Mouse (Mus musculus): ENCODE data around the gene Pprc1. TPM values are rescaled to one million over a fixed set of nuclear protein-coding genes. Genes with fewer than 3 reads are reported as not detected.

Pprc1 gene
- polyA plus RNA-seq, 1 experiment from 2014 or later = 16.1 TPM

- H3K27me3 ChIP-seq (replicated peaks) = no peaks in the 10 kb centered on the region
- H3K27ac ChIP-seq (replicated peaks) = peak overlapping the region; percentile 99
- peak overlapping the region; percentile 92 for H3K4me2 ChIP-seq
- no peaks in the 10 kb centered on the region for H3K9me3 ChIP-seq (replicated peaks)
- ATAC-seq (ENCODE audit: low FRiP score) = peak; percentile 67
- peak overlapping the region; percentile 97 for H3K4me3 ChIP-seq (replicated peaks)
- WGBS = 3% methylated on average over 7 of the region's 7 CpGs
- H3K4me1 ChIP-seq = peaks cover 52% of the 10 kb centered on the region
- peak overlapping the region; percentile 96 for H3K9ac ChIP-seq (replicated peaks)
- no peaks in the 10 kb centered on the region for H3K36me3 ChIP-seq
Measured at GRCm38 (mm10) chr19:46045696-46046311, 1.1 kb downstream of the Pprc1 start.

DNA sequence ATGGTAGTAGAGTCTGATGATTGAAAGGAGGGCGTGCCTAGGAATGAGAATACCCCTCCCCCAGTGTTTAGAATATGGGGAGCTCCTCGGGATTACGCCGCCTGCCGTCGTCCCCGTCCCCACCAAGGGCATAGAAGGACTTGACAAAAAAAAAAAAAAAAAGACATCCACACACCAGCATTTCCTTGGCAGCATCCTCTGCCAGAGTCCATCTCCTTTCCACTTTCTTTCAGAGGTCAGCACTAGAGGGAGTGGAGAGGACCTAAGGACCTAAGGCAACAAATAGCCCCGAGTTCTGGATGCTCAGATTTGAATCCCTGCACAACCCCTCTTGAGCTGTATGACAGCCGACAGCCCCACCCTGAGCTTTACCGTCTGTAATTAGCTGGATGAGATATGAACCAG lies 1.9 kb downstream of the Pprc1 start:
- H3K27ac ChIP-seq (replicated peaks) = peak overlapping the region; percentile 99
- H3K27me3 ChIP-seq (replicated peaks) = no peaks in the 10 kb centered on the region
- WGBS = 7% methylated on average over 10 of the region's 10 CpGs
- H3K9me3 ChIP-seq (replicated peaks) = no peaks in the 10 kb centered on the region
- no peaks in the 10 kb centered on the region for H3K36me3 ChIP-seq
- peak overlapping the region; percentile 97 for H3K4me3 ChIP-seq (replicated peaks)
- H3K9ac ChIP-seq (replicated peaks) = 0 out of 2 replicates have a peak overlapping the region, but pooled peaks have one; percentile 96
- peaks cover 44% of the 10 kb centered on the region for H3K4me1 ChIP-seq
- ATAC-seq (ENCODE audit: low FRiP score) = no peak
- peak overlapping the region; percentile 92 for H3K4me2 ChIP-seq

GRCm38 (mm10) chr19:46047426-46047825 lies 2.7 kb downstream of the Pprc1 start:
- no peak for ATAC-seq (ENCODE audit: low FRiP score)
- H3K27ac ChIP-seq (replicated peaks) = no peak overlapping the region
- 86% methylated on average over 2 of the region's 2 CpGs for WGBS

DNA sequence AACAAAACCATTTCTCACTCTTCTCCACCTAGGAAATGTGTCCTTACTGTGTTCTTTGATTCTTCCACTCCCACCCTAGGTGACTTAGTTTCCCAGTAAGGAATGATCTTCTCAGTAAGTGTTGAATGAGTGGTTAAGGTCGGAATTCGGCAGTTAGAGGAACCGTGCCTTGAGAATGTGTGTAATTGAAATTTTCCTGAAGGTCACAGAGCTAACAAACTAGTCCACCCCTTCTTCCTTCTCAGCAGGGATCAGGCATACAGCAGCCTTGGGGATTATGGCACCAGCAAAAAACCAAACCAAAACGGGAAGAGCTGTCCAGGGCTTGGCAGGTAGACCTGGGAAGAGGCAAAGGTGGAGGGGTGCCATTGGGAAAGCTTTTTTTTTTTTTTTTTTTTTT lies 4.4 kb downstream of the Pprc1 start:
- WGBS = 71% methylated on average over 4 of the region's 4 CpGs
- Histone ChIP-seq H3K9ac (replicated peaks) (no peak overlapping the region), H3K4me3 (replicated peaks) (no peak overlapping the region), H3K9me3 (replicated peaks) (no peaks in the 10 kb centered on the region), H3K27ac (replicated peaks) (no peak overlapping the region), H3K36me3 (no peaks in the 10 kb centered on the region), H3K4me2 (no peak overlapping the region), H3K4me1 (peaks cover 19% of the 10 kb centered on the region), H3K27me3 (replicated peaks) (no peaks in the 10 kb centered on the region)
- no peak for ATAC-seq (ENCODE audit: low FRiP score)

More at GRCm38 (mm10) chr19:46047426-46047825, 2.7 kb downstream of the Pprc1 start:
- Histone ChIP-seq H3K9ac (replicated peaks) (no peak overlapping the region), H3K36me3 (no peaks in the 10 kb centered on the region), H3K4me1 (peaks cover 36% of the 10 kb centered on the region), H3K4me2 (no peak overlapping the region), H3K9me3 (replicated peaks) (no peaks in the 10 kb centered on the region), H3K4me3 (replicated peaks) (no peak overlapping the region), H3K27me3 (replicated peaks) (no peaks in the 10 kb centered on the region)

DNA sequence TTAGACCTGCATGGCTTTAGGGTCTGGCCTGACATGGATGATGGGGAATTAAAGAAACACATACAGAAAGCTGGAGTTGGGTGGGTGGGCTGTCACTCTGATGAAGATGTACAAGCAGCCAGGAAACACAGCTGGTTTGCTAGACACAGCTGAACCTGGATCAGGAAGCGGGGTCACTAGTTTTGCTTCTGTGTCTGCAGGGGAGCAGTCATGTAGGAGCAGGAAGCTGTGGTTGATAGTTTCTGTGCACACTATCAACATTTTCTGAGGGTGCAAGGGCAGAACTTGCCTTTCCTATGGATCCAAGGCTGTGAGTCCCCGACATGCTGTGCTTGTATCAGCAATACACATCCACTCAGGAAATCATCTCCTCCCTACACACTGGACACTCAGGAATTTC lies 5.8 kb downstream of the Pprc1 start:
- Histone ChIP-seq H3K9me3 (replicated peaks) (no peaks in the 10 kb centered on the region), H3K27ac (replicated peaks) (no peak overlapping the region)
- 85% methylated on average over 2 of the region's 2 CpGs for WGBS

GRCm38 (mm10) chr19:46055752-46056387 lies 11.2 kb downstream of the Pprc1 start:
- no peaks in the 10 kb centered on the region for H3K9me3 ChIP-seq (replicated peaks)
- H3K27ac ChIP-seq (replicated peaks) = peak overlapping the region; percentile 90
- peaks cover 17% of the 10 kb centered on the region for H3K4me1 ChIP-seq
- H3K4me2 ChIP-seq = peak overlapping the region; percentile 71
- ATAC-seq (ENCODE audit: low FRiP score) = peak; percentile 83
- H3K27me3 ChIP-seq (replicated peaks) = no peaks in the 10 kb centered on the region
- WGBS = 1% methylated on average over 11 of the region's 11 CpGs
- no peaks in the 10 kb centered on the region for H3K36me3 ChIP-seq
- H3K9ac ChIP-seq (replicated peaks) = peak overlapping the region; percentile 44
- H3K4me3 ChIP-seq (replicated peaks) = peak overlapping the region; percentile 96

More for the DNA sequence above, 5.8 kb downstream of the Pprc1 start:
- no peaks in the 10 kb centered on the region for H3K36me3 ChIP-seq
- H3K27me3 ChIP-seq (replicated peaks) = no peaks in the 10 kb centered on the region
- H3K4me1 ChIP-seq = peaks cover 17% of the 10 kb centered on the region
- H3K9ac ChIP-seq (replicated peaks) = no peak overlapping the region
- H3K4me3 ChIP-seq (replicated peaks) = no peak overlapping the region
- H3K4me2 ChIP-seq = no peak overlapping the region
- ATAC-seq (ENCODE audit: low FRiP score) = no peak

DNA sequence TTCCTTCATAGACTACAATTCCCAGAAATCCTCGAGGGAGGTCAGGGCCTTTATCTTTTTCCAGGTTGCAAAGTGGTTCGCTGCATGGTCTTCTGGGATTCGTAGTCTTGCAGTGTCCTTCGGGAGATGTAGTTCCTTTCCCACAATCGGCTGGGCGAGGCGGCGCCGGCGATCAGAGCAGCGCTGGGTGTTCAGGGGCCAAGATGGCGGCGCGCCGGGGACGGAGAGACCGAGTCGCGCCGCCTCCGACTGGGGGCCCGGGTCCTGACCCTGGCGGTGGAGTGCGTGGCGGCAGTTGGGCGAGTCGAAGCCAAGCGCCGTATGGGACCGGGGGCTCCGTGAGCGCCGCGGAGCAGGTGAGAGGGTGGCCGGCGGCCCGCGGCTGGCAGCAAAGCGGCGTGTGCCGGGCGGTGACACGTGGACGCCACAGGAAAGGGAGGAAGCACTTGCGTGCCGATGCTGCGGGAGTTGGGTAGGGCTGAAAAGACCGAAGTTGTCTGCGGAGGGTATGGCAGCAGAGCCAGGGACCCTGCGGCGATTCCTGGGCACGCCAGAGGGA lies 11.8 kb downstream of the Pprc1 start:
- 0% methylated on average over 51 of the region's 52 CpGs for WGBS
- peak; percentile 96 for ATAC-seq (ENCODE audit: low FRiP score)
- Histone ChIP-seq H3K36me3 (no peaks in the 10 kb centered on the region), H3K9ac (replicated peaks) (peak overlapping the region; percentile 79), H3K4me1 (peaks cover 17% of the 10 kb centered on the region), H3K27ac (replicated peaks) (peak overlapping the region; percentile 90), H3K4me2 (peak overlapping the region; percentile 71), H3K4me3 (replicated peaks) (peak overlapping the region; percentile 96), H3K9me3 (replicated peaks) (no peaks in the 10 kb centered on the region), H3K27me3 (replicated peaks) (no peaks in the 10 kb centered on the region)

DNA sequence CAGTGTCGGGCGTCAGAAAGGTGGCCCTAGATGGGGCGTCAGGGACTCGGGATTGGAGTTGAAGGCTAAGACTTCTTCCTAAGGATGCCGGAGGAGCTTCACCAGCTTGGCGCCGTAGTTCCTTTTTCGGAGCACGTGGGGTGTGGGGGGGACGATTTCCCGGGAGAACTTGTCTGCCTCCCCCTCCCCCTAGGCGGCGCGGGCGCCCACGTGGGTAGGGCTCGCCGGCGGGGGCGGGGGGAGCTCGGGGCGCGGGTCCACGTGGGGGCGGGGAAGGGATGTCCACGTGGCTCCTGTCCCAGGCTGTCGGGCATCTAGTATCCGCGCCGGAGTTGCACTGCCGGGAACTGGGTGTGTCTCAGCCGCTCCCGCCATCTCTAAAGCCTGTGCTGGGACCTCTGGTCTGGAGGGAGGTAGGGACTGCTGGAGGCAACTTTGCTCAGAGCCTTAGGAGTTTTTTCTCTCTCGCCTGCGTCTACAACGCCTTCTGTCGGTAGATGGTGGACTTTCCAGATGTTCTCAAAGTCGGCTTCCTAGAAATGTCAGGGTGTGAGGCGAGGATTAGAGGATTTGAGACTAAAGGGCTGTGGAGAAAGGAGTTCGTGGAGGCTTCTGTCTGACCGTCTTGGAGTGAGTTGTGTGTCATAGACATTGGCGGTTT lies 12.4 kb downstream of the Pprc1 start:
- Histone ChIP-seq H3K27me3 (replicated peaks) (no peaks in the 10 kb centered on the region), H3K27ac (replicated peaks) (peak overlapping the region; percentile 90), H3K4me1 (peaks cover 17% of the 10 kb centered on the region), H3K9me3 (replicated peaks) (no peaks in the 10 kb centered on the region), H3K9ac (replicated peaks) (peak overlapping the region; percentile 79), H3K36me3 (peaks cover 5% of the 10 kb centered on the region), H3K4me3 (replicated peaks) (peak overlapping the region; percentile 96), H3K4me2 (peak overlapping the region; percentile 71)
- peak; percentile 57 for ATAC-seq (ENCODE audit: low FRiP score)
- under 1% methylated on average over 33 of the region's 42 CpGs for WGBS

DNA sequence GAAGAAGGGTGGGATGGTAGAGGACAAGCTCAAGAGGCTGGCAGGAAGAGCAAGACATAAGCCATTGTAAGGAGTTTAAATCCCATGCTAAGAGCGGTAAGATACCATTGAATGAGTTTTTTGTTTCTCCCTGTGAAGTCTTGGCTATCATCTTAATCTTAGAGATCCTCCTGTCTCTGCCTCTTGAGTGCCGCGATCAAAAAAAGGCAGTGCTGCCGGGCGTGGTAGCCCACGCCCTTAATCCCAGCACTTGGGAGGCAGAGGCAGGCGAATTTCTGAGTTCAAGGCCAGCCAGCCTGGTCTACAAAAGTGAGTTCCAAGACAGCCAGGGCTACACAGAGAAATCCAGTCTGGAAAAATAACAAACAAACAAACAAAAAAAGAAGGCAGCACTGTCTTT lies 13.8 kb downstream of the Pprc1 start:
- Histone ChIP-seq H3K4me2 (0 out of 2 replicates have a peak overlapping the region, but pooled peaks have one; percentile 71), H3K9ac (replicated peaks) (no peak overlapping the region), H3K27me3 (replicated peaks) (no peaks in the 10 kb centered on the region), H3K9me3 (replicated peaks) (no peaks in the 10 kb centered on the region), H3K36me3 (peaks cover 19% of the 10 kb centered on the region), H3K4me1 (peaks cover 17% of the 10 kb centered on the region), H3K27ac (replicated peaks) (no peak overlapping the region), H3K4me3 (replicated peaks) (no peak overlapping the region)
- WGBS = 97% methylated on average over 7 of the region's 7 CpGs
- no peak for ATAC-seq (ENCODE audit: low FRiP score)

GRCm38 (mm10) chr19:46060845-46061244 lies 16.2 kb downstream of the Pprc1 start:
- WGBS = 82% methylated on average over 6 of the region's 6 CpGs
- Histone ChIP-seq H3K27me3 (replicated peaks) (no peaks in the 10 kb centered on the region), H3K4me3 (replicated peaks) (no peak overlapping the region), H3K9ac (replicated peaks) (no peak overlapping the region), H3K9me3 (replicated peaks) (no peaks in the 10 kb centered on the region), H3K4me1 (peaks cover 14% of the 10 kb centered on the region), H3K4me2 (no peak overlapping the region), H3K36me3 (peaks cover 43% of the 10 kb centered on the region), H3K27ac (replicated peaks) (no peak overlapping the region)
- no peak for ATAC-seq (ENCODE audit: low FRiP score)

DNA sequence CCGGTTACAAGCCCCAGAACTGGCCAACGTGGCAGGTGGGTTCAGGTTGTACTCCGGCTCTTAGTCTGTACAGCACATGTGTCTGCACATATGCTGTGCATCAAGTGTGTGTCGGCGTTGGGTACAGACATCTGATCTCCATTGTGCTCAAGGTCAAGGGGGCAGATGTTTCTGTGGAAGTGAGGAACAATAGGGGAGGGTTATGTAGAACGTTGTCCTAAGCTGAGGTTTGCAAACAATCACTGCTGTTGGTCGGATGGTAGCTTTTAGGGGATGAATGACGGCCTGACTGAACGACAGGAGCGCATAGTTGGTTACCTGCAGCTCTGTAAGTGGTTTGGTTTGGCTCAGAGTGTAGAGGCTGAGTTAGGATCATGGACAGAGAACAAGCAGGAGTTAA lies 23.4 kb downstream of the Pprc1 start:
- WGBS = 85% methylated on average over 10 of the region's 10 CpGs
- Histone ChIP-seq H3K4me2 (no peak overlapping the region), H3K27me3 (replicated peaks) (no peaks in the 10 kb centered on the region), H3K27ac (replicated peaks) (no peak overlapping the region), H3K4me1 (no peaks in the 10 kb centered on the region), H3K36me3 (peaks cover 88% of the 10 kb centered on the region), H3K4me3 (replicated peaks) (no peak overlapping the region), H3K9ac (replicated peaks) (no peak overlapping the region), H3K9me3 (replicated peaks) (no peaks in the 10 kb centered on the region)
- ATAC-seq (ENCODE audit: low FRiP score) = no peak
